Mouse (Mus musculus): Measurements from ENCODE around the gene Gclm. TPM values are rescaled to one million over a fixed set of nuclear protein-coding genes. Genes with fewer than 3 reads are reported as not detected.
"Not testable (repeated sequence)": the region's sequence is repeated elsewhere in the genome, so short reads cannot be mapped to it uniquely, and the experiment has no call there.

Gclm gene
- polyA plus RNA-seq, 1 experiment from 2014 or later = 56.4 TPM

DNA sequence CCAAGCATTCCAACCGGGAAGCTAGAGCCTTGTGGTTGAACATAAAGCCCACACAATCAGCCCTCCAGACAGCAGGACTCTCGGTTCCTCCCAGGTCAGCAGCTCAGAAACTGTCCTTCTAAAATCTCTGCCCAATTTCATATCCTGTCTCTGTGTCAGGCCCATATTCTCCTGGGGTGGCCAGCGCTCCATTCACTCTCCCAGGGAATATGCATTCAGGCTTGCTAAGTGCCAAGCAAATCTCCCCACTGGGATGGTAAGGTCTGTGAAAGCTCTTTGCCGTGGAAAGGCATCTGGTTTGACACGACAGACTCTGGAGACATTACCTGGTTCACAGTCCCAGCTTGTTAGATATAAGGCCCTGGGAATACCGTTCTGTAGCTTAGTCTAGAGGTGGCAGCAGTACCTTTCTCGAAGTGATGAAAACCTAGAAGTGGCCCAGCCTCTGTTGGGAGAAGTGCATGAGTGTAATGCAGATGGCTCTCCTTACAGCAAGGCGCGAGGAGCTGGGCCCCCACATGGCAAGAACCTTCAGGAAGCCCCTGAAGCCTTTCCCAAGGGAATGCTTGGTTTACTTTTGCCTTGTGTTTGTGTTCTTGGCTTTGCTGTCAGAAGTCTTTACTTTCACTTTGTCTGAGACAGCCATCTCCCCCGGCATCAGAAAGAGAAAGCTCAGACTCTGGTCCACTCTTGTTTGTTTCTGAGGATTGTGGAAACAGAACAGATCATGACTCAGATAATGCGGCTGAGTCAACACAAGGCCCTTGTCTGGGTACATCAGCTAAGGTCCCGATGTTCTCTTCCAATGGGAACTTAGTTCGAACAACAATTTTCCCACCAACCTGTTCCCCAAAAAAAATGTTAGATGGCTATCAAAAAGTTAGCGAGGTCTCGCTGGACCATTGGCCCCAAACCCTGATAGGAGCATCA, 36.8 kb upstream of the Gclm start:
- WGBS = 86% methylated on average over 15 of the region's 15 CpGs
- no peak overlapping the region for H3K4me2 ChIP-seq

DNA sequence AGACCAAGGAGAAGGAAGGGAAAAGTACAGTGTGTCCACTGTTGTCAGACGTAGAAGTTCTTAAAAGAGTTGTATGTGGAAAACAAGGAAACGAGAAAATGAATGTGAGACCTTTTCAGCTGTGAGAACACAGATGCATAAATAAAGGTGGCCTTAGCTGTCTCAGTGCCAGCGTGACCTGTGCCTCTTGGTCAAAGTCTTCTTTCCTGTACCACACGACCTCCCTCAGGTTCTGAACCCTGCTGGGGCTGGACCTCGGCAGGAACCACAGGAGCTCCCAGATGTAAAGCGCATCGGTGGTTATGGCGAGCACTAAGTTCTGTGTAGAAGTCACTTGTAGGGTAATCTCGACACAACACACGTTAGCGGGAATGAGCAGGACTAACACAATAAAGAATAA, 35.8 kb upstream of the Gclm start:
- H3K36me3 ChIP-seq = no peaks in the 10 kb centered on the region
- no peak overlapping the region for H3K9ac ChIP-seq
- no peak overlapping the region for H3K4me2 ChIP-seq
- no peaks in the 10 kb centered on the region for H3K9me3 ChIP-seq
- ATAC-seq (ENCODE audit: low FRiP score) = no peak
- H3K27ac ChIP-seq = no peak overlapping the region
- no peaks in the 10 kb centered on the region for H3K27me3 ChIP-seq
- no peak overlapping the region for H3K4me3 ChIP-seq
- 90% methylated on average over 11 of the region's 11 CpGs for WGBS
- H3K4me1 ChIP-seq (replicated peaks) = no peaks in the 10 kb centered on the region

More for the DNA sequence above, 36.8 kb upstream of the Gclm start:
- ATAC-seq (ENCODE audit: low FRiP score) = no peak
- Histone ChIP-seq H3K27me3 (no peaks in the 10 kb centered on the region), H3K4me1 (replicated peaks) (no peaks in the 10 kb centered on the region), H3K4me3 (no peak overlapping the region), H3K27ac (no peak overlapping the region), H3K36me3 (no peaks in the 10 kb centered on the region), H3K9ac (no peak overlapping the region), H3K9me3 (no peaks in the 10 kb centered on the region)

- H3K27me3 ChIP-seq = no peaks in the 10 kb centered on the region
- H3K9ac ChIP-seq = no peak overlapping the region
- no peaks in the 10 kb centered on the region for H3K4me1 ChIP-seq (replicated peaks)
- no peak for ATAC-seq (ENCODE audit: low FRiP score)
- H3K9me3 ChIP-seq = no peaks in the 10 kb centered on the region
- no peak overlapping the region for H3K4me2 ChIP-seq
- H3K27ac ChIP-seq = no peak overlapping the region
- no peak overlapping the region for H3K4me3 ChIP-seq
- H3K36me3 ChIP-seq = no peaks in the 10 kb centered on the region
- 46% methylated on average over 5 of the region's 5 CpGs for WGBS
Observed at GRCm38 (mm10) chr3:122210434-122210833, 34.9 kb upstream of the Gclm start.

DNA sequence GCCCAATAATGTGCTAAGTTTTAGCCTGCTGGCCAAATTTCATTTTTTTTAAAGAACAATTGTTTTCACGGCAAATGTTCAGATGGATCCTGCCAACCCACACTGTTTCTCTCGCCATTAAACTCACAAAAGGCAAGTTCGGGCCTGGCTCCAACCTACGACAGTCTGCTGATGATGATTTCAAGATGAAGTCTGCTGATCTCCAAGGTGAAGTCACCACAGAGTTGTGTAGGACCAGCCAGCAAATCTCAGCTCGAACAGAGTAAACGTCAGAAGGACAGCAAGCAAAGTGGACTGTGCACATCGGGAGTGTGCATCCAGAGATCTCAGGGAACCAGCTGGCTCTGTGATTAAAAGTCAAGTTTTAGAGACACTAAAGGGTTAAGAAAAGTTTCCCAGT, 34.5 kb upstream of the Gclm start:
- Histone ChIP-seq H3K4me2 (no peak overlapping the region), H3K36me3 (no peaks in the 10 kb centered on the region), H3K9me3 (no peaks in the 10 kb centered on the region), H3K9ac (no peak overlapping the region), H3K27ac (no peak overlapping the region), H3K4me3 (no peak overlapping the region), H3K4me1 (replicated peaks) (no peaks in the 10 kb centered on the region), H3K27me3 (no peaks in the 10 kb centered on the region)
- ATAC-seq (ENCODE audit: low FRiP score) = no peak
- 74% methylated on average over 7 of the region's 7 CpGs for WGBS

- H3K4me2 ChIP-seq = no peak overlapping the region
- no peaks in the 10 kb centered on the region for H3K4me1 ChIP-seq (replicated peaks)
- H3K4me3 ChIP-seq = no peak overlapping the region
- no peak overlapping the region for H3K9ac ChIP-seq
- WGBS = 88% methylated on average over 13 of the region's 13 CpGs
- H3K9me3 ChIP-seq = no peaks in the 10 kb centered on the region
- H3K27me3 ChIP-seq = no peaks in the 10 kb centered on the region
- no peak for ATAC-seq (ENCODE audit: low FRiP score)
- H3K27ac ChIP-seq = no peak overlapping the region
- H3K36me3 ChIP-seq = no peaks in the 10 kb centered on the region
Observed at GRCm38 (mm10) chr3:122211446-122212125, 33.8 kb upstream of the Gclm start.

GRCm38 (mm10) chr3:122221240-122222036, 23.9 kb upstream of the Gclm start:
- Histone ChIP-seq H3K27ac (no peak overlapping the region), H3K27me3 (no peaks in the 10 kb centered on the region), H3K4me1 (replicated peaks) (no peaks in the 10 kb centered on the region), H3K9ac (no peak overlapping the region), H3K4me3 (no peak overlapping the region), H3K9me3 (no peaks in the 10 kb centered on the region), H3K36me3 (no peaks in the 10 kb centered on the region), H3K4me2 (no peak overlapping the region)
- no peak for ATAC-seq (ENCODE audit: low FRiP score)
- 94% methylated on average over 3 of the region's 3 CpGs for WGBS

- H3K9ac ChIP-seq, H3K4me3 ChIP-seq: not testable (repeated sequence)
- WGBS = 86% methylated on average over 6 of the region's 6 CpGs
Observed at GRCm38 (mm10) chr3:122226972-122227371, 18.4 kb upstream of the Gclm start.

GRCm38 (mm10) chr3:122235772-122236171, 9.6 kb upstream of the Gclm start:
- 69% methylated on average over 1 of the region's 1 CpGs for WGBS
- ATAC-seq (ENCODE audit: low FRiP score) = no peak
- Histone ChIP-seq H3K4me1 (replicated peaks) (no peaks in the 10 kb centered on the region), H3K9ac (no peak overlapping the region), H3K36me3 (no peaks in the 10 kb centered on the region), H3K4me3 (no peak overlapping the region), H3K9me3 (no peaks in the 10 kb centered on the region), H3K27me3 (no peaks in the 10 kb centered on the region), H3K4me2 (no peak overlapping the region), H3K27ac (no peak overlapping the region)

More at GRCm38 (mm10) chr3:122226972-122227371, 18.4 kb upstream of the Gclm start:
- H3K9me3 ChIP-seq; ATAC-seq (ENCODE audit: low FRiP score); H3K4me2 ChIP-seq; H3K36me3 ChIP-seq; H3K4me1 ChIP-seq (replicated peaks); H3K27me3 ChIP-seq; H3K27ac ChIP-seq: not testable (repeated sequence)

GRCm38 (mm10) chr3:122242876-122243275, 2.5 kb upstream of the Gclm start:
- H3K4me2 ChIP-seq = no peak overlapping the region
- no peaks in the 10 kb centered on the region for H3K27me3 ChIP-seq
- H3K4me1 ChIP-seq (replicated peaks) = peaks cover 26% of the 10 kb centered on the region
- no peak overlapping the region for H3K4me3 ChIP-seq
- H3K9me3 ChIP-seq = no peaks in the 10 kb centered on the region
- no peak overlapping the region for H3K9ac ChIP-seq
- ATAC-seq (ENCODE audit: low FRiP score) = no peak
- 45% methylated on average over 6 of the region's 6 CpGs for WGBS
- no peaks in the 10 kb centered on the region for H3K36me3 ChIP-seq
- H3K27ac ChIP-seq = no peak overlapping the region

DNA sequence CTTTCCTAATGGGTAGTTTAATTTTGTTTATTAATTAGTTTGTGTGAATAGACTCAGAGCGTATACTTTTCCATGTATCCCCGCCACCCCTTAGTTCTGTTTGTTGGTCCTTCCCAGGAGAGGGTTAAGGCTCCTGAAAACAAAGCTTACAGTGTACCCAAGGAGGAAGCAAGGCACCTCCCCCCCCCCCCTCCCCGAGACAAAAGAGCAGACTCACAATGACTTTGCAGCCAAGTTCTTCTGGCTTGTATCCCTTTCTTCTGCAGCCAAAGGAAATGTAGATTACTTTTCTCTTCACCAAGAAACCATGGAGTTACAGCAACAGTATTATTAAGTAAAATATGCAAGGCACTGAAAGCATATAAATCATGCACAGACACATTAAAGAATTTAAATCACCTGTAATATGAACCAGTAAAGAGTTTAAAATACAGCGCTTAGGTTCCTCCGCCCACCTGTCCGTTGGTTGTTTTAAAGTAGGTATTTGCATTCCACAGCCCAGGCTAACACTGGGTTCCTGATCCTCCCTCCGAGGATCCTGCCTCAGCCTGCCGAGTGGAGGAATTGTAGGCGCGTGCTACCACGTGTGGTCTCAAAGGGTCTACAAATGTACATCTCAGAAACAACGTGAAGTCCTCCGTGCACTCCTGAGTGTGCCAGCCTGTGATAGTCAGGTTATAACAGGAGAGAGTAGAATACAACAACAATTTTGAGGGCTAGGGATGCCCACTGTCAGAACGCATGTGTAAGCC, 1.8 kb upstream of the Gclm start:
- peaks cover 26% of the 10 kb centered on the region for H3K4me1 ChIP-seq (replicated peaks)
- no peaks in the 10 kb centered on the region for H3K36me3 ChIP-seq
- H3K9ac ChIP-seq = no peak overlapping the region
- no peaks in the 10 kb centered on the region for H3K9me3 ChIP-seq
- no peak overlapping the region for H3K27ac ChIP-seq
- H3K4me3 ChIP-seq = no peak overlapping the region
- no peak overlapping the region for H3K4me2 ChIP-seq
- no peak for ATAC-seq (ENCODE audit: low FRiP score)
- WGBS = 46% methylated on average over 14 of the region's 14 CpGs
- H3K27me3 ChIP-seq = no peaks in the 10 kb centered on the region

- ATAC-seq (ENCODE audit: low FRiP score) = no peak
- Histone ChIP-seq H3K4me2 (peak overlapping the region; percentile 68), H3K4me3 (peak overlapping the region; percentile 73), H3K27me3 (no peaks in the 10 kb centered on the region), H3K4me1 (replicated peaks) (peaks cover 26% of the 10 kb centered on the region), H3K27ac (no peak overlapping the region), H3K36me3 (no peaks in the 10 kb centered on the region), H3K9me3 (no peaks in the 10 kb centered on the region), H3K9ac (0 out of 2 replicates have a peak overlapping the region, but pooled peaks have one; percentile 91)
- WGBS = 54% methylated on average over 6 of the region's 6 CpGs
Observed at GRCm38 (mm10) chr3:122244759-122245158, 598 bp upstream of the Gclm start.
